Mouse (Mus musculus): ENCODE results near the gene Gm27027. TPM values are rescaled to one million over a fixed set of nuclear protein-coding genes. Genes with fewer than 3 reads are reported as not detected.
A peak's percentile ranks its signal among the peaks of the same experiment; 100 is the strongest.

Gene Gm27027
- total RNA-seq (2021) = not detected

DNA sequence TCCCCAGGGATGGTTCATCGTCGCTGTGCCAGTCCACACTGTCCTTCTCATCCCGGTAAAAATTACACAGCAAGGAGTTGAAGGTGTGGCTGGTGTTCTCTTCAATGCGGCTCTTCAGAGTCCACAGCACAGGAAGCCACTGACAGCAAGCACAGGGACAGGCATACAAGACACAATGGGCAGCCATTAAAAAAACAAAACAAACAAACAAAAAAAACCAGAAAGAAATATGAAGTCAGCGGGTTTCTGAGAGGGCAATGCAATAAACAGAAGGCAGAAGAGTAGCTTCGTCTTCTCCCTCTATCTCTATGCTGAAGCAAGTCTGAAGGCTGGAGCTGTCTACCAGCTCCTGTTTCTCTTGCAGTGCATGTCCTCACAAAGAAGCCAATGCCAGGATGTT lies at the start of gene Gm27027:
Gene Gm27027 (minus strand): TSS at position 101 of the 400 bp plus-strand sequence.
- no peak for DNase-seq
- intact Hi-C loops (cut with DNase I) = no loop called here

DNA sequence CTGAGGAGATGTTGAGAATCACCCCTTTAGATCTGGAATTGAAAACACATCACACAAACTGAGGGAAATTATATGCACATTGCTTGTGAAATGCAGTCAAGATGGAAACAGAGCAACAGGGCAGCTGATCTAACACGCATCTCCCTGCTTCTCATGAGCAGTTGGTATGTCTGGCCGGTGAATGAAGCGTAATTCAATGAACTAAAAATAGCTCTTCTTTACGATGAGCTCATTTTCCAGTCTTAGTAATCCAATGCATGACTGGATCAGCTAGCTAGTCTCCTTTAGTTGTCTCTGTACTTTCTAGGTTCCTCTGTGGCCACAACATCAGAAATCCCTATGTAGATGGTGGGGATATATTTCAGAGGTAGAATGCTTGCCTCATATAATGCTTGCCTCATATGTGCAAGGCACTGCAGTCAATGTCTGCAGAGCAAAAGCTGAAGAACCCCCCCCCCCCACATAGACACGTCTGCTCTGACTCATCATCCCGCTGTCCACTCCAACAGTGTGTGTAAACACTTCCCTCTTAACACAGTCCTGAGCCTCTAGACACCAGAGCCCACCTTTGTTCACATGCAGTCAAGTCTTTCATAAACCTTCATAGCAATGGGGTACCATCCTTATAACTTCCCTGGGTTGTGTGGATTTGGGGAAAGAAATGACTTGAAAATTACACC lies 49.4 kb upstream of the Gm27027 start:
- intact Hi-C loops (cut with DNase I) = no loop called here
- DNase-seq = no peak

GRCm38 (mm10) chr2:94044174-94044573 lies 48.0 kb upstream of the Gm27027 start:
- no peak for DNase-seq

DNA sequence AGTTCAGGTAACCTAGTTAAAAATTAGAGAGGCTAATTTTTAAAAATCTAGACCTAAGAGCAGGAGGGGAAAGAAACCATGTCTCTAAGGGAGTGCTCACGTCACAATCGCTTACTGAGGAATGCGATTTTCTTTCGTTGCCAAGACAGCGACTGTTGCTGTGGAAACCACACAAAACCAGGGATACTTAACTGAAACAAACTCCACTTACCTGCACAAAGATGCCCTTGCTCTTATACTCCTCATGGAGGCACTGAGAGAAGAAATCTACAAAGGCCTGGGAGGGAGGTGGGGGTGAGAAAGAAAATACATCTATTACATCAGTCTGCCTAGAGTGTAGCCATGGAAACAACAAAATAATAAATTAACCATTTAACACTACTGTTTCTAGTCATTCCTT lies 47.5 kb upstream of the Gm27027 start:
- no peak for DNase-seq
- intact Hi-C loops (cut with DNase I) = no loop called here

More at GRCm38 (mm10) chr2:94044174-94044573, 48.0 kb upstream of the Gm27027 start:
- intact Hi-C loops (cut with DNase I) = no loop called here

GRCm38 (mm10) chr2:94042461-94042860 lies 46.3 kb upstream of the Gm27027 start:
- intact Hi-C loops (cut with DNase I) = no loop called here
- no peak for DNase-seq

- intact Hi-C loops (cut with DNase I) = no loop called here
- no peak for DNase-seq
These were observed 44.4 kb upstream of the Gm27027 start for GRCm38 (mm10) chr2:94040391-94041125.

DNA sequence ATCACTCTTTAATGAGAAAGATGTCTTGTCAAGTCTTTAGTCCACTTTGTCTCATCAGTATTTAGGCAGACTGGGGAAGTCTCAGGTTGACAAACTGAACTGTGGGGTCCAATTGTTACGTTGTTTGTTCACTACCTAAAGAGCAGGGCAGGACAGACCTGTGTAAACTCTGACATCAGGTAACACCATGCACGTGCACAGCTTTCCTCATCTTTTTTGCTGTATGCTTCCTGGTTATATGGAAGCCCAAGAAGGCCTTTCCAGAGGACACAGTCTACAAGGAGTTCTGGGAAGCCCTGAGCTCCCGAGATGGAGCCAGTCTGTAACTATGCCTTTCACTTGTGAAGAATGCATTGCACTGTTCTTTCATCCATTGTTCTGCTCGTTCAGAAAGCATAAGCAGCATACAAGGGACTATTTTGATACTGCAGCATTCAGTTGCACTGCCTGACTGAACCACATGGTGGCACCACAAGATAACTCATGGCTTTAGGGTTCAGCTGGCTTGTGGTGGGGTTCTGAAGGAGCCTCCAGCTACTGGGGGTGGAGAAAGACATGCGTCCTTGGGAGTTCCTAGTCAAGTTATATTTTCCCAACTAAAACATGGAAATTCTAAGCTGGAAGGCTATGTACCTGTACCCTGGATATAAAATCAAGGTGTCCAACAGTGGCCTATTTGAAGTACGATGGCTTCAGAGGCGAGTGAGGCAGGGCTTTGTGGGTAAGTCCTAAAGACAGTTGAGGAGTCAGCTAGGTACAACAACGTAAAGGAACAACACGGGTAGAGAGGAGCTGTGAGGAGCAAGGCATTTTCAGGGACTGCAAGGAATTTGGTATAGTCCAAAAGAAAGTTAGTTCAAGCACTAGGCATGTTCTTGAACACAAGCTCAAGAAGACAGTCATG lies 39.5 kb upstream of the Gm27027 start:
- intact Hi-C loops (cut with DNase I) = loop anchor here (1.0 kb wide), 2 partner anchors 210 to 255 kb away; no protein-coding TSS in a partner anchor
- DNase-seq = peak; percentile 67 to 73

- no peak for DNase-seq
- intact Hi-C loops (cut with DNase I) = no loop called here
These were observed 34.4 kb upstream of the Gm27027 start for GRCm38 (mm10) chr2:94030602-94031001.

GRCm38 (mm10) chr2:94024637-94025036 lies 28.5 kb upstream of the Gm27027 start:
- no peak for DNase-seq
- intact Hi-C loops (cut with DNase I) = no loop called here

DNA sequence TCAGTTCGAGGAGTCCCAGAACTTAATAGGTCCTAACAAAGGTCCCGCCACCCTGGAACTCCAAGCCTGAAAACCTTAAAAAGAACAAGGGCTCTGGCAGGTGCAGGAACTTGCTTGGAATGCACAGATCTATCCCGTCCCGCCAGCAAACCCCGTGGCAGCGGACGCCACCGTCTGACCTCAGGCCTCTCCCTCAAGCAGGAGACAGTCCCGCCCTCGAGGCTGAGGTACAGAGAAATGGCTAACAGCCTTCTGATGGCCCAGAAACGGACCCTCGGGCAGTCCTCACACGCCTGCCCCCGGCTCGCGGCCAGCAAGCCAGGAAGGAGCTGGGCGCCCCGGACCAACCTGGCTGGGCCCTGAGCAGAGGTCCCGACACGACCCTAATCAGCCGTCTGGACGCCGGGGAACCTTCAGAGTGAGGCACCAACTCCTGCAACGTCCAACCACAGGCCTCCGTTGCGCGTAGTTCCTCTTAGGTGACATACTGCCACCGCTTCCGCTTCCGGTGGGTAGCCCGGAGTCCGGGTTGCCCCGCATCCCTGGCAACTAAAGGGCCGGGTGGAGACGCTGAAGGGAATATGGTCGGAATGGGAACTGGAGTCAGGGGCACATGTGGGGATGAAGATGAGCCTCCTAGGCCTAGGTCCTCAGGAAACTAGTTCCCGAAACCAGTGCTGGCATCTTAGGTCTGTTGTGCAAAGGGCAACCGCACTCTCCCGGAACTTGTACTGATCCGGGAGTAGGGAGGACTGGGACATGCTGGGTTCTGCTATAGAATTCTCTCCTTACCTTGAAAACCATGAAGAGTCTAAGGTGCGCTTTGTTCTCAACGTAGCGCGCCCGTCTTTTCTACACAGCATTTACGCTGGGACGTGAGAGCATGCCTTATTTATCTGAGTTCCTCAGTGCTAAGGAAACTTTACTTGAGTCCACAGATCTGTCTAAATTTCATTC lies 14.5 kb upstream of the Gm27027 start, which contains the start of gene Alkbh3:
Gene Alkbh3 (minus strand): TSS at position 473 of the 957 bp plus-strand sequence.
- intact Hi-C loops (cut with DNase I) = no loop called here

DNA sequence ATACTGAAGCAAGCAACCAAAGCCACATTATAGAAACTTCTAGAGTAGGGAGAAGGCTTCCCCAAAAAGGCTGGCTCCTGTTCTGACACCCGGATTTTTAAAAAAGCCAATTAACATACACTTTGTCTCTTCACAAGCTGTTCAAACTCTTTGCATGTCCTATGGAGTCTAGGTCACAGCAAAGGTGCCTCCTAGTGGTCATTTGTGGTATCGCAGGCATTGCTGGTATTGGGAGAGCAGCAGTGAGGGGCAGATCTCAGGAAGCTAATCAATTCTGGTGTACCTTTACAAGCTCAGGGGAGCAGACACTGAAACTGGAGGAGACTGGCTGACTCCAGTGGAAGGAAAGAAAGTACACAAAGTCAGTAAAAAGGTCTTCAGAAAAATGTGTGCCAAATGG lies 6.2 kb upstream of the Gm27027 start:
- DNase-seq = peak; percentile 87 to 94
- intact Hi-C loops (cut with DNase I) = loop anchor here (1.0 kb wide), 1 partner anchor 131 kb away; no protein-coding TSS in a partner anchor

More for the DNA sequence above, 14.5 kb upstream of the Gm27027 start, which contains the start of gene Alkbh3:
- peak; percentile 93 to 94 for DNase-seq

GRCm38 (mm10) chr2:94001918-94002317 lies 5.8 kb upstream of the Gm27027 start:
- no peak for DNase-seq
- intact Hi-C loops (cut with DNase I) = loop anchor here (1.0 to 2.0 kb wide), 2 partner anchors 45 to 131 kb away; partner anchors contain the start of gene Gm13889

DNA sequence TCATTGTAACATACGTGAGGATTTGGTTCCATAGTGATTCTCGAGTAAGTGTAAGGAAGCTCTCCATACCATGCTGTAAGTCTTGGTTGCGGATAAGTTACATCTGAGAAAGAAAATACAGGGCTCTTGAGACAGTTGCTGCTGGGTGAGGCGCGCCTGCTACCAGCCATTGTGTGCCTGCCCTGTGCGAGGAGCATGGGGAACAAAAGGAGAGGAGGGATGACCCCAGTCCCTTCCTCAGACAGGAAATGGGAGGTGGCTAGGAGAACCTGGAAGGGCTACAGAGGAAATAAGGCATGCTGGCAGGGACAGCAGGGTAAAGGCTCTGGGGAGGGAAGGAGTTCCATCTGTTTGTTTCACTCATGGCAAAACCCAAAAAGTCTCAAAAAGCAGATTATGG lies 5.3 kb upstream of the Gm27027 start:
- DNase-seq = peak in 1 of 2 experiments; percentile 6
- intact Hi-C loops (cut with DNase I) = loop anchor here (2.0 kb wide), 1 partner anchor 45 kb away; the partner anchor contains the start of gene Gm13889

- no peak for DNase-seq
- intact Hi-C loops (cut with DNase I) = no loop called here
These were observed 3.3 kb downstream of the Gm27027 start for GRCm38 (mm10) chr2:93992810-93993209.

- peak in 1 of 2 experiments; percentile 4 for DNase-seq
- intact Hi-C loops (cut with DNase I) = no loop called here
These were observed 3.9 kb downstream of the Gm27027 start for GRCm38 (mm10) chr2:93992259-93992658.

DNA sequence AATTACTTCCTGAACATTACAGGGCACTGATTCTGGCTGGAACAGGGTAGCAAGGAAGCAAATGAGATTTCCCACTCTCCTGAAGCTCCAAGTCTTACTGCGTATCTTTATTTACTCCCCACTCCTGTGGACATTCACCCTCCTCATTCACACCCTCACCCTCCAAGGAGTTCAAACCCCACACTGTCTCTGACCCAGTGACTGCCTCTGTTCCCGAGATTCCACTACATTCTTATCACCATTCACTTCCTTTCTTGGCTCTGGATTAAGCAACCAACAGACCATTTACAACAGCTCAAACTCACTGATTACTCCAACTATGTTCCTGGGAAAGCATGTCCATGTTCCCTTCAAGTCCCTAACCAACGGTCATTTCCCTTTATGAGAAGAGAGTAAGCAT lies 4.8 kb downstream of the Gm27027 start:
- DNase-seq = no peak
- intact Hi-C loops (cut with DNase I) = no loop called here

GRCm38 (mm10) chr2:93988440-93988839 lies 7.7 kb downstream of the Gm27027 start:
- intact Hi-C loops (cut with DNase I) = no loop called here
- no peak for DNase-seq

DNA sequence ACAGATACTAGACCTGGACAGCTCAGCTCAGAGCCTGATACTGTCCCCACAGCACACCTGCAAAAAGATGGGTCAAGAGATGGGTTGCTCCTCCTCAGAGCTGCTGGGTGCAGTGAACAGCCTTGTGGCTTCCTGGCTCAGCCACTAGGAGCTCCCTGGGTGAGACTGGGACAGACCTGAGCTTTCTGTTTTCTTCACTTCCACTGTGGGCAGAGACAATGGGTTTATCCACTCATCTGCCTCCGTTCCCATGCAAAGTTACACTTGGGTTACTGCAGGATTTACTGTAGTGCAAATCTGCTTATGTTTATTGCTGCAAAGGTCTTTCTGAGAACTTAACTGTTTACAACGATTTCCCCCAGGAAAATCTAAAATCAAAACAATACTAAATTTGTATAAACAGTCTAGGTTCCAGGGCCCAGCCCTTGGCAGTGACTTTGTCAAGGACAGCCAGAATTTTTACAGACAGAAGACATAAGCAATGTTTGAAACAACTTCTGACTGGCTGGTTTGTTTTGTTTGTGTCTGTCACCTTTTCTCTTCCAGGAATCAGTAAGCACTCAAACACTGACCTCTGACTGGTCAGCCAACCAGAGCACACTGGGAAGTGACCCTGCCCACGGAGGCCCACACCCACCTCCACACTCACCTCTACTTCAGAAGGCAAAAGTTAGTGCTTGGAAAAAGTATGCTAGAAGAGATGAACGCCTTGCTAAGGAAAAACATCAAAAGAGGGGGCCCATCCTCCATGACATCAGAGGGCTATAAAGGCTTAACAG lies 13.5 kb downstream of the Gm27027 start:
- DNase-seq = no peak
- intact Hi-C loops (cut with DNase I) = no loop called here

All from heart, postnatal 36 days (tissue).